Mouse (Mus musculus) ES-Bruce4 (cell line): ENCODE results near the gene Igll1.

Experiments
- CTCF ChIP-seq: IDR thresholded peaks from one replicate; pipeline ENCODE4 v1.8.1; 2011; ENCODE audit warnings: low read depth, low read length
- EP300 ChIP-seq: IDR thresholded peaks from 2 replicates; pipeline ENCODE4 v1.6.1; 2011; ENCODE audit warnings: low read depth, low read length; ENCODE audit not compliant: insufficient read depth
- POLR2A ChIP-seq: IDR thresholded peaks from one replicate; pipeline ENCODE4 v1.8.1; 2011; ENCODE audit warnings: low read length; ENCODE audit not compliant: insufficient read depth

DNA sequence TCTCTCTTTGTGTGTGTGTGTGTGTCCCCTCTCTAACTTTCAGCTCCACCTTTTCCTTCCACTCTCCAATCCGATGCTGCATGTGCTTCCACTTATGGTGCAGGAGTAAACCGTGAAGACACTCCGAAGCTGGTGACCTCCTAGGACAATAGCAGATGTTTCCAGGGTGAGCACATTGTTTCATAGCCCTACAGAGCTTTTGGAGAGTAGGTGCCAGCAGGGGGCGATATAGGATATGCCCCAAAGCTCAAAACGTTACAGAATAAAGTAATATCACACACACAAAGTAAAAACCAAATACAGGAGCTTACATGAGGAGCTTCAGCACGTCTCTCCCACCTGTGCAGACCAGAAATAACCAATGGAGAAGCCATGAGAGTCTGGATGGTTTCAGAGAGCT, 8.9 kb downstream of the Igll1 start:
- TF ChIP-seq POLR2A (no peak), EP300 (no peak), CTCF (peak; percentile 23)
